Mouse (Mus musculus): ENCODE measurements around the gene Nav1. TPM values are rescaled to one million over a fixed set of nuclear protein-coding genes. Genes with fewer than 3 reads are reported as not detected.

The Nav1 gene
- total and polyA plus RNA-seq, 2 experiments from 2014 or later: 46.5 to 99.1 TPM

DNA sequence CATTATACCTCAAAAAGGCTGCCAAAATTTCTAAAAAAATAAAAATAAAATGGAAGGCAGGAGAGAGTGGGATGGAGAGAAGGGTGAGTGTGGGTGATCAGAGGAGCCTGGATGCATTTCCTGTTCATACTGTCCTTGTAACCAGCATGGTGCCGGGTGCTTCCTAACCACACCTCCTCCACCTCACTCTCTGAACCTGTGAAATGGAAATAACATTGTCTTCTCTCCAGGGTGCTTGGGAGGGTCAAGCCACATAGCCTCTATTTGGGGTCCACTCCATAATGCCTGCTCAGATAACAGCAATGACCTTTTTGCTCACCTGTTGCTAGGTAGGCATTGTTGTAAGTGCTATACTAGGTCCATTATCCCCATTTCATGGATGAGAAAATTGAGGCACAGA lies 32.0 kb upstream of the Nav1 start:
- Histone ChIP-seq H3K27me3 (ENCODE audit: insufficient read depth, low read length) (no peaks in the 10 kb centered on the region), H3K4me3 (ENCODE audit: low read depth, low read length) (no peak overlapping the region), H3K4me1 (ENCODE audit: insufficient read depth, low read length) (peaks cover 2% of the 10 kb centered on the region; the same call in 1 of the 2 replicates), H3K4me2 (ENCODE audit: low read depth, low read length, poor library complexity, severe bottlenecking) (no peak overlapping the region), H3K9me3 (ENCODE audit: low read length) (no peaks in the 10 kb centered on the region), H3K9ac (replicated peaks; ENCODE audit: low read length, poor library complexity, severe bottlenecking) (no peak overlapping the region), H3K27ac (ENCODE audit: low read depth, low read length) (no peak overlapping the region), H3K36me3 (ENCODE audit: insufficient read depth, low read length) (no peaks in the 10 kb centered on the region)
- WGBS: 96% methylated on average over 1 of the region's 1 CpGs
- no peak for TF ChIP-seq CTCF (IDR thresholded peaks at IDR 0.05)
- DNase-seq (ENCODE audit: low spot score) (no peak), ATAC-seq (ENCODE audit: low FRiP score) (no peak)

DNA sequence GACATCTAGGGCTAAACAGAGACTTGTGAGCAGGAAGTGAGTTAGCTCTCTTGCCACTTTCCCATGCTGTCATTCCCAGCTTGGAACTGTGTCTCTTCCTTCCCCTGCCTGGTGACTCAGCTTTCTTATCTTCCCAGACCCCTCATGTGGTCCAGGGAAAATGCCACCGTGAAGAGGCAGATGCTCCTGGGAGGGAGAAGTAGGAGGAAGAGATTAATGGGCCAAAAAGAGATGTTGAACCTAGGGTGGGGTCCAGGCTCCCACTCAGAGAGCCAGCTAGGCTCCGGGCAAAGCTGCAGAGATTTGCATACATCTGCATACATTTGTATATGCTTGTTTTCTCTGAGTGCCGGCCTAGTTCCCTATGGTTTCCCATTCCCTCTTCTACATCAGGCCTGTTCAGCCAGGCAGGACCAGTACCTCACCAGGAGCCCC lies 30.5 kb upstream of the Nav1 start:
- TF ChIP-seq CTCF (IDR thresholded peaks at IDR 0.05): no peak
- DNase-seq (ENCODE audit: low spot score): no peak
- H3K36me3 ChIP-seq (ENCODE audit: insufficient read depth, low read length): no peaks in the 10 kb centered on the region
- no peak overlapping the region for H3K4me3 ChIP-seq (ENCODE audit: low read depth, low read length)
- H3K9ac ChIP-seq (replicated peaks; ENCODE audit: low read length, poor library complexity, severe bottlenecking): no peak overlapping the region
- peaks cover 2% of the 10 kb centered on the region; the same call in 1 of the 2 replicates for H3K4me1 ChIP-seq (ENCODE audit: insufficient read depth, low read length)
- H3K27ac ChIP-seq (ENCODE audit: low read depth, low read length): no peak overlapping the region
- no peak overlapping the region for H3K4me2 ChIP-seq (ENCODE audit: low read depth, low read length, poor library complexity, severe bottlenecking)
- H3K27me3 ChIP-seq (ENCODE audit: insufficient read depth, low read length): no peaks in the 10 kb centered on the region
- no peaks in the 10 kb centered on the region for H3K9me3 ChIP-seq (ENCODE audit: low read length)
- ATAC-seq (ENCODE audit: low FRiP score): no peak
- 5% methylated on average over 3 of the region's 3 CpGs for WGBS

GRCm38 (mm10) chr1:135636111-135636511 lies 29.0 kb upstream of the Nav1 start:
- no peak for ATAC-seq (ENCODE audit: low FRiP score)
- Histone ChIP-seq H3K9ac (replicated peaks; ENCODE audit: low read length, poor library complexity, severe bottlenecking) (no peak overlapping the region), H3K4me2 (ENCODE audit: low read depth, low read length, poor library complexity, severe bottlenecking) (no peak overlapping the region), H3K27me3 (ENCODE audit: insufficient read depth, low read length) (no peaks in the 10 kb centered on the region), H3K4me1 (ENCODE audit: insufficient read depth, low read length) (peaks cover 4% of the 10 kb centered on the region; the same call in 1 of the 2 replicates), H3K36me3 (ENCODE audit: insufficient read depth, low read length) (no peaks in the 10 kb centered on the region), H3K27ac (ENCODE audit: low read depth, low read length) (no peak overlapping the region), H3K9me3 (ENCODE audit: low read length) (no peaks in the 10 kb centered on the region), H3K4me3 (ENCODE audit: low read depth, low read length) (no peak overlapping the region)
- no peak for DNase-seq (ENCODE audit: low spot score)
- 44% methylated on average over 6 of the region's 6 CpGs for WGBS
- no peak for TF ChIP-seq CTCF (IDR thresholded peaks at IDR 0.05)

- TF ChIP-seq CTCF (IDR thresholded peaks at IDR 0.05): no peak
- no peaks in the 10 kb centered on the region for H3K36me3 ChIP-seq (ENCODE audit: insufficient read depth, low read length)
- H3K4me2 ChIP-seq (ENCODE audit: low read depth, low read length, poor library complexity, severe bottlenecking): no peak overlapping the region
- peaks cover 4% of the 10 kb centered on the region; the same call in 1 of the 2 replicates for H3K4me1 ChIP-seq (ENCODE audit: insufficient read depth, low read length)
- WGBS: 78% methylated on average over 11 of the region's 11 CpGs
- ATAC-seq (ENCODE audit: low FRiP score): no peak
- H3K9ac ChIP-seq (replicated peaks; ENCODE audit: low read length, poor library complexity, severe bottlenecking): no peak overlapping the region
- H3K27ac ChIP-seq (ENCODE audit: low read depth, low read length): no peak overlapping the region
- no peak for DNase-seq (ENCODE audit: low spot score)
- H3K9me3 ChIP-seq (ENCODE audit: low read length): no peaks in the 10 kb centered on the region
- no peak overlapping the region for H3K4me3 ChIP-seq (ENCODE audit: low read depth, low read length)
- H3K27me3 ChIP-seq (ENCODE audit: insufficient read depth, low read length): no peaks in the 10 kb centered on the region
Observed at GRCm38 (mm10) chr1:135635323-135636064, 28.4 kb upstream of the Nav1 start.

DNA sequence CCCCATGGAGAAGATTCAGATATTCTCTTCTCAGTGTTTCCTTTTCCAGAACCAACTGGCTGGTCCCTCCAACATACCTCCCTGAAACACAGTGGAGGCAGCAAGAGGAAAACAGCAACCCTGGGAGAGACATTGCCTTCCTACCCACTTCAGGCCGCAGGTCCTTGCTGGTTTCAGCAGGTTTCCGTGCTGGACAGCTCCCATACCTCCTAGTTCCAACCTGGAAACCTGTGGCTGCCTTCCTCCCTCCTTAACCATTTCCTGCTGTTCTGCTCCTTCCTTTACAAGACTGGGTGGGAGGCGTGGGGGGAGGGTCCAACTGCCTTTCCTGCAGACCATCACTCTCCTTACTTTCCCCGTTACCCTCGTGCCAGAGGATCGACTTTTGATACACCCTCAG lies 27.7 kb upstream of the Nav1 start:
- Histone ChIP-seq H3K27ac (ENCODE audit: low read depth, low read length) (no peak overlapping the region), H3K9me3 (ENCODE audit: low read length) (no peaks in the 10 kb centered on the region), H3K27me3 (ENCODE audit: insufficient read depth, low read length) (no peaks in the 10 kb centered on the region), H3K4me3 (ENCODE audit: low read depth, low read length) (no peak overlapping the region), H3K4me1 (ENCODE audit: insufficient read depth, low read length) (peaks cover 4% of the 10 kb centered on the region; the same call in 1 of the 2 replicates), H3K4me2 (ENCODE audit: low read depth, low read length, poor library complexity, severe bottlenecking) (no peak overlapping the region), H3K9ac (replicated peaks; ENCODE audit: low read length, poor library complexity, severe bottlenecking) (no peak overlapping the region), H3K36me3 (ENCODE audit: insufficient read depth, low read length) (no peaks in the 10 kb centered on the region)
- WGBS: 33% methylated on average over 6 of the region's 6 CpGs
- no peak for TF ChIP-seq CTCF (IDR thresholded peaks at IDR 0.05)
- ATAC-seq (ENCODE audit: low FRiP score) (no peak), DNase-seq (ENCODE audit: low spot score) (no peak)

- no peaks in the 10 kb centered on the region for H3K36me3 ChIP-seq (ENCODE audit: insufficient read depth, low read length)
- H3K4me3 ChIP-seq (ENCODE audit: low read depth, low read length): no peak overlapping the region
- DNase-seq (ENCODE audit: low spot score): no peak
- H3K9ac ChIP-seq (replicated peaks; ENCODE audit: low read length, poor library complexity, severe bottlenecking): no peak overlapping the region
- no peak for ATAC-seq (ENCODE audit: low FRiP score)
- no peak overlapping the region for H3K4me2 ChIP-seq (ENCODE audit: low read depth, low read length, poor library complexity, severe bottlenecking)
- WGBS: 70% methylated on average over 2 of the region's 2 CpGs
- no peaks in the 10 kb centered on the region for H3K9me3 ChIP-seq (ENCODE audit: low read length)
- no peak overlapping the region for H3K27ac ChIP-seq (ENCODE audit: low read depth, low read length)
- TF ChIP-seq CTCF (IDR thresholded peaks at IDR 0.05): no peak
- peaks cover 4% of the 10 kb centered on the region; the same call in 1 of the 2 replicates for H3K4me1 ChIP-seq (ENCODE audit: insufficient read depth, low read length)
- H3K27me3 ChIP-seq (ENCODE audit: insufficient read depth, low read length): no peaks in the 10 kb centered on the region
Observed at GRCm38 (mm10) chr1:135633884-135634283, 26.8 kb upstream of the Nav1 start.

Data from midbrain, postnatal 0 days (tissue).